In the genomic region with DNA sequence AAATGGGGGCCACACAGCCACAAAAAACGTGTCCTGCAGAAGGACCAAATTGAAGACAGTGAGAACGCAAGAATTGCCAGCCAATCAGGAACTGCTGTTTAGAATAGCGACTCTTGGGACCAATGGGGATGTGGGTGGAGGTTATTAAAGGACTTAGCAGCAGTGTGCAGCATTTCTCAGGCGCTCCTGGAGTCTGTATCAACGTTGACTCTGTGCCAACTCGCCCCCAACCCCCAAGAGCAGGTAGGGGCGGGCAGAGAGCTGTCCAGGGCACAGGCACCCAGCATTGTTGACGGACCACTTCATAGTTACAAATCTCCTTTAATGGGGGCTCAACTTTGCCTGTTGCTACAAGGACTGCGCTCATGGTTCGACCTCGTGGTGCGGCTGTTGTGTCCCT, we compare ENCODE assay signal across 1 mouse cellular context.
TF ChIP-seq lines count a peak whose summit lies in the region.

No protein-coding gene starts in this region.

TF ChIP-seq in MEL, 35 proteins besides CTCF, POLR2A, EP300 and RAD21 (continued from another document):
- TF ChIP-seq SMC3 (IDR thresholded peaks at IDR 0.05; ENCODE audit: low read depth, low read length): no peak
- TF ChIP-seq ELF1 (IDR thresholded peaks at IDR 0.05; ENCODE audit: low read depth, low read length): no peak
- no peak for TF ChIP-seq TAL1 (IDR thresholded peaks at IDR 0.05; ENCODE audit: low read length)
- TF ChIP-seq MEF2A (IDR thresholded peaks at IDR 0.05; ENCODE audit: extremely low read depth, insufficient replicate concordance, low read depth, low read length, poor library complexity, severe bottlenecking): no peak
- peak; percentile 66 for TF ChIP-seq SIN3A (IDR thresholded peaks at IDR 0.05; ENCODE audit: low read length)
- no peak; the same call in 1 of the 2 replicates for TF ChIP-seq E2F4 (IDR thresholded peaks at IDR 0.05; ENCODE audit: borderline replicate concordance, low read depth, low read length)
- no peak; the same call in 1 of the 2 replicates for TF ChIP-seq CHD2 (IDR thresholded peaks at IDR 0.05; ENCODE audit: low read length)
- no peak for TF ChIP-seq RCOR1 (IDR thresholded peaks at IDR 0.05; ENCODE audit: low read depth, low read length)
- no peak for TF ChIP-seq CHD1 (IDR thresholded peaks at IDR 0.05; ENCODE audit: low read depth, low read length)
- peak; percentile 76; the same call in 1 of the 2 replicates for TF ChIP-seq MAX (IDR thresholded peaks at IDR 0.05; ENCODE audit: low read length)
- peak; percentile 79; the same call in 1 of the 2 replicates for TF ChIP-seq POLR2AphosphoS2 (IDR thresholded peaks at IDR 0.05; ENCODE audit: low read length)
- no peak for TF ChIP-seq UBTF (IDR thresholded peaks at IDR 0.05; ENCODE audit: borderline replicate concordance, insufficient read depth, low read depth, low read length)
- TF ChIP-seq NRF1 (IDR thresholded peaks at IDR 0.05; ENCODE audit: insufficient read depth, low read depth, low read length, poor library complexity, severe bottlenecking): no peak
- TF ChIP-seq HCFC1 (IDR thresholded peaks at IDR 0.05; ENCODE audit: low read depth, low read length): peak; percentile 18; the same call in 1 of the 2 replicates
- no peak for TF ChIP-seq BHLHE40 (IDR thresholded peaks at IDR 0.05; ENCODE audit: borderline replicate concordance, low read depth, low read length)
- TF ChIP-seq USF2 (IDR thresholded peaks at IDR 0.05; ENCODE audit: borderline replicate concordance in 1 of 2, insufficient read depth in 1 of 2, low read depth in 1 of 2, low read length in 2 of 2): no peak
- TF ChIP-seq ZC3H11A (IDR thresholded peaks at IDR 0.05; ENCODE audit: low read depth, low read length): no peak
- no peak for TF ChIP-seq GABPA (IDR thresholded peaks at IDR 0.05; ENCODE audit: low read depth, low read length)
- no peak for TF ChIP-seq MYB (IDR thresholded peaks at IDR 0.05; ENCODE audit: low read depth, low read length)
- TF ChIP-seq MAFK (IDR thresholded peaks at IDR 0.05; ENCODE audit: borderline replicate concordance, low read depth, low read length): no peak
- peak; percentile 26; the same call in 1 of the 2 replicates for TF ChIP-seq ETS1 (IDR thresholded peaks at IDR 0.05; ENCODE audit: low read depth, low read length)
- peak; percentile 90 for TF ChIP-seq MYC (IDR thresholded peaks at IDR 0.05; ENCODE audit: low read depth, low read length)
- TF ChIP-seq GATA1 (IDR thresholded peaks at IDR 0.05; ENCODE audit: low read depth, low read length): no peak
- TF ChIP-seq JUND (IDR thresholded peaks at IDR 0.05; ENCODE audit: low read depth, low read length): no peak
- TF ChIP-seq USF1 (IDR thresholded peaks at IDR 0.05; ENCODE audit: low read depth, low read length): no peak
- peak; percentile 93 for TF ChIP-seq ZMIZ1 (IDR thresholded peaks at IDR 0.05; ENCODE audit: low read depth, low read length)
- TF ChIP-seq MAZ (IDR thresholded peaks at IDR 0.05; ENCODE audit: low read depth, low read length): 0 out of 2 replicates have a peak, but pooled peaks have one; percentile 13
- peak; percentile 93 for TF ChIP-seq MXI1 (IDR thresholded peaks at IDR 0.05; ENCODE audit: low read depth, low read length)
- no peak for TF ChIP-seq ZNF384 (IDR thresholded peaks at IDR 0.05; ENCODE audit: low read depth, low read length)
- no peak; the same call in 1 of the 2 replicates for TF ChIP-seq POLR2AphosphoS5 (IDR thresholded peaks at IDR 0.05; ENCODE audit: borderline replicate concordance, low read depth, low read length)
TF ChIP-seq in MEL: peak in this region for 12.
